Mouse (Mus musculus) left cerebral cortex, postnatal 10 days (tissue): Measurements from ENCODE around the gene Zic5. TPM values are rescaled to one million over a fixed set of nuclear protein-coding genes. Genes with fewer than 3 reads are reported as not detected.

Experiments used
- DNase-seq, 2 experiments: peaks; one replicate each; pipeline ENCODE4 v3.0.0; 2021 to 2022; ENCODE audit warnings: low spot score in 2 of 2, mixed read lengths in 1 of 2; ENCODE audit errors: extremely low spot score in 1 of 2
- intact Hi-C: fragments of 180-260 bp; cut with DNase I; formaldehyde crosslinking; loops from one replicate; pipeline ENCODE4 v1.15.1; 2025
- total RNA-seq, 2 experiments: library from RNA; stranded (reverse); gene quantifications; 2 replicates each; pipeline ENCODE4 v1.2.3; 2021

Zic5 gene
- total RNA-seq, 2 experiments from 2014 or later = 3.0 to 3.9 TPM

GRCm38 (mm10) chr14:122482081-122483023, 16.9 kb upstream of the Zic5 start:
- intact Hi-C loops = no loop called here
- DNase-seq = peak in 1 of 2 experiments; percentile 41

GRCm38 (mm10) chr14:122481181-122481580, 15.7 kb upstream of the Zic5 start:
- intact Hi-C loops = no loop called here
- DNase-seq = peak in 1 of 2 experiments; percentile 45

- intact Hi-C loops = no loop called here
These were observed 14.9 kb upstream of the Zic5 start for GRCm38 (mm10) chr14:122480355-122480754.

GRCm38 (mm10) chr14:122479461-122480109, 14.1 kb upstream of the Zic5 start:
- intact Hi-C loops = loop anchor here (5.0 kb wide), 2 partner anchors 97 to 252 kb away; no protein-coding TSS in a partner anchor
- no peak for DNase-seq

More at GRCm38 (mm10) chr14:122480355-122480754, 14.9 kb upstream of the Zic5 start:
- DNase-seq = no peak

- intact Hi-C loops = loop anchor here (5.0 kb wide), 2 partner anchors 96 to 251 kb away; no protein-coding TSS in a partner anchor
- DNase-seq = peak in 1 of 2 experiments; percentile 48
These were observed 13.1 kb upstream of the Zic5 start for GRCm38 (mm10) chr14:122478574-122479011.

- intact Hi-C loops = loop anchor here (5.0 kb wide), 2 partner anchors 96 to 251 kb away; no protein-coding TSS in a partner anchor
- no peak for DNase-seq
These were observed 12.6 kb upstream of the Zic5 start for GRCm38 (mm10) chr14:122477971-122478573.

GRCm38 (mm10) chr14:122477261-122477671, 11.8 kb upstream of the Zic5 start:
- DNase-seq = no peak
- intact Hi-C loops = loop anchor here (5.0 kb wide), 2 partner anchors 95 to 250 kb away; no protein-coding TSS in a partner anchor

GRCm38 (mm10) chr14:122476822-122477215, 11.3 kb upstream of the Zic5 start:
- intact Hi-C loops = loop anchor here (5.0 kb wide), 2 partner anchors 95 to 250 kb away; no protein-coding TSS in a partner anchor
- DNase-seq = no peak

GRCm38 (mm10) chr14:122476041-122476821, 10.8 kb upstream of the Zic5 start:
- intact Hi-C loops = loop anchor here (5.0 kb wide), 2 partner anchors 94 to 249 kb away; no protein-coding TSS in a partner anchor

GRCm38 (mm10) chr14:122475557-122476040, 10.1 kb upstream of the Zic5 start:
- no peak for DNase-seq
- intact Hi-C loops = loop anchor here (5.0 kb wide), 2 partner anchors 93 to 248 kb away; no protein-coding TSS in a partner anchor

More at GRCm38 (mm10) chr14:122476041-122476821, 10.8 kb upstream of the Zic5 start:
- peak in 1 of 2 experiments; percentile 39 for DNase-seq

GRCm38 (mm10) chr14:122474891-122475556, 9.5 kb upstream of the Zic5 start, which contains the start of gene Zic2:
Gene Zic2, plus strand, starts transcription at chr14:122475435.
- intact Hi-C loops = loop anchor here (5.0 kb wide), 2 partner anchors 93 to 248 kb away; no protein-coding TSS in a partner anchor
- peak in 1 of 2 experiments; percentile 92 for DNase-seq

GRCm38 (mm10) chr14:122474041-122474890, 8.8 kb upstream of the Zic5 start:
- intact Hi-C loops = no loop called here

GRCm38 (mm10) chr14:122473211-122473751, 7.8 kb upstream of the Zic5 start:
- intact Hi-C loops = no loop called here
- peak in 1 of 2 experiments; percentile 19 for DNase-seq

More at GRCm38 (mm10) chr14:122474041-122474890, 8.8 kb upstream of the Zic5 start:
- peak in 1 of 2 experiments; percentile 92 for DNase-seq

- DNase-seq = no peak
- intact Hi-C loops = no loop called here
These were observed 7.2 kb upstream of the Zic5 start for GRCm38 (mm10) chr14:122472647-122473046.

- no peak for DNase-seq
- intact Hi-C loops = no loop called here
These were observed 6.7 kb upstream of the Zic5 start for GRCm38 (mm10) chr14:122472161-122472560.
